ENCODE assay signal across 10 mouse cellular contexts in the genomic region with DNA sequence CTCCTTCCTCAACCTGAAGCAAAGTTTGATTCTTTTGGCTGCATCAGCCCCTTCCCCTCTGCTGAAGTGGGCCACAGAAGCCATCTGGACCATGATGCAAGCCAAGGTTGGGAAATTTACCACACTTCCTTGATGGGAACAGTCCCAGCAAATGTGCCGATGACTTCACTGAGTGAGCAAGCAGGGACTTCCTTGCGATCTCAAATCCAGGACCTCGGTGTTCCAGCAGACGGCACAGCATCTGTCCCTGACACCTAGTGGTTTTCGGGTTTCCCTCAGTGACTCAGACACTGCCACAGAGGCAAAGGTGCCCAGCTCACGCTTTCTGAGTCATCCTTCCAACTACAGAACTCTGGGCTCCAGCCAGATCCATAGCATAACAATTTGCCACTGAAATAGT. TPM values are rescaled to one million over a fixed set of nuclear protein-coding genes. Genes with fewer than 3 reads are reported as not detected.
DNase-seq lines count a peak whose midpoint lies in the region; ATAC-seq and TF ChIP-seq lines count a peak whose summit lies in the region.
"Had no signal": no experiment of that assay in that cellular context is flagged by ENCODE, and none has a peak within 500 bp of the region (broad histone marks: within the 10 kb centered on the region; RNA-seq: fewer than 3 reads in every experiment).

No protein-coding gene starts in this region.

- 61% methylated on average over 6 of the region's 6 CpGs for WGBS in heart, embryonic 11.5 days (ENCODE audit: insufficient replicate concordance)
- WGBS in kidney, embryonic 16.5 days = 86% methylated on average over 6 of the region's 6 CpGs
- WGBS in thymus, adult 2 months = 64% methylated on average over 6 of the region's 6 CpGs

- TF ChIP-seq CTCF in thymus, adult 2 months (IDR thresholded peaks at IDR 0.05; ENCODE audit: borderline replicate concordance, control insufficient read depth, extremely low read depth, insufficient read depth, low read length, poor library complexity) = no peak

- no peak for TF ChIP-seq POLR2A in thymus, adult 2 months (IDR thresholded peaks at IDR 0.05; ENCODE audit: control insufficient read depth, extremely low read depth, insufficient read depth, low read length, poor library complexity)

- no peak for ATAC-seq in heart, embryonic 11.5 days (replicated peaks; ENCODE audit: insufficient number of reproducible peaks, low FRiP score, low TSS enrichment)
- no peak for ATAC-seq in kidney, embryonic 16.5 days (ENCODE audit: low FRiP score, low TSS enrichment)

- H3K9me3 ChIP-seq in heart, embryonic 11.5 days (replicated peaks; ENCODE audit: control insufficient read depth, low read length) = no peaks in the 10 kb centered on the region
- no peaks in the 10 kb centered on the region for H3K9me3 ChIP-seq in megakaryocyte, embryonic 14.5 days
- no peaks in the 10 kb centered on the region for H3K9me3 ChIP-seq in kidney, embryonic 16.5 days (ENCODE audit: low read length)
- H3K9me3 ChIP-seq: midbrain, embryonic 12.5 days had no signal

- no peak overlapping the region for H3K4me3 ChIP-seq in heart, embryonic 11.5 days (ENCODE audit: low read depth, low read length)
- peak overlapping the region; percentile 38 for H3K4me3 ChIP-seq in megakaryocyte, embryonic 14.5 days (replicated peaks)
- H3K4me3 ChIP-seq in kidney, embryonic 16.5 days (ENCODE audit: low read length) = no peak overlapping the region
- no peak overlapping the region for H3K4me3 ChIP-seq in thymus, adult 2 months (ENCODE audit: control insufficient read depth, insufficient read depth, low read length)
- H3K4me3 ChIP-seq: midbrain, embryonic 12.5 days had no signal

- H3K27ac ChIP-seq in heart, embryonic 11.5 days (ENCODE audit: low read depth, low read length) = no peak overlapping the region
- no peak overlapping the region for H3K27ac ChIP-seq in kidney, embryonic 16.5 days (ENCODE audit: low read length)
- H3K27ac ChIP-seq in thymus, adult 2 months (ENCODE audit: control insufficient read depth, insufficient read depth, low read length) = no peak overlapping the region
- H3K27ac ChIP-seq: midbrain, embryonic 12.5 days had no signal

- no peaks in the 10 kb centered on the region for H3K27me3 ChIP-seq in heart, embryonic 11.5 days (ENCODE audit: control insufficient read depth, insufficient read depth, low read length)
- no peaks in the 10 kb centered on the region for H3K27me3 ChIP-seq in megakaryocyte, embryonic 14.5 days (replicated peaks)
- H3K27me3 ChIP-seq in kidney, embryonic 16.5 days (ENCODE audit: insufficient read depth, low read length) = no peaks in the 10 kb centered on the region
- no peaks in the 10 kb centered on the region for H3K27me3 ChIP-seq in thymus, adult 2 months (ENCODE audit: control insufficient read depth, insufficient read depth, low read length)

- H3K4me1 ChIP-seq in heart, embryonic 11.5 days (ENCODE audit: control insufficient read depth, insufficient read depth, low read length) = peaks cover 4% of the 10 kb centered on the region; the same call in 1 of the 2 replicates
- H3K4me1 ChIP-seq in megakaryocyte, embryonic 14.5 days = peaks cover 65% of the 10 kb centered on the region
- H3K4me1 ChIP-seq in kidney, embryonic 16.5 days (ENCODE audit: insufficient read depth, low read length) = 0 out of 2 replicates have a peak, but pooled peaks cover 4% of the 10 kb centered on the region
- H3K4me1 ChIP-seq in thymus, adult 2 months (replicated peaks; ENCODE audit: control insufficient read depth, insufficient read depth, low read length) = peaks cover 11% of the 10 kb centered on the region

- H3K9ac ChIP-seq in heart, embryonic 11.5 days (ENCODE audit: low read depth, low read length) = no peak overlapping the region
- no peak overlapping the region for H3K9ac ChIP-seq in kidney, embryonic 16.5 days (replicated peaks; ENCODE audit: low read length)
- H3K9ac ChIP-seq: midbrain, embryonic 12.5 days had no signal

- intact Hi-C loops in heart, postnatal 10 days (cut with DNase I) = no loop called here

- no peaks in the 10 kb centered on the region for H3K36me3 ChIP-seq in heart, embryonic 11.5 days (ENCODE audit: control insufficient read depth, insufficient read depth, low read length)
- peaks cover 47% of the 10 kb centered on the region for H3K36me3 ChIP-seq in megakaryocyte, embryonic 14.5 days (replicated peaks; ENCODE audit: low read length)
- no peaks in the 10 kb centered on the region for H3K36me3 ChIP-seq in kidney, embryonic 16.5 days (ENCODE audit: insufficient read depth, low read length)
- no peaks in the 10 kb centered on the region for H3K36me3 ChIP-seq in thymus, adult 2 months (ENCODE audit: control insufficient read depth, insufficient read depth, low read length)
- H3K36me3 ChIP-seq: midbrain, embryonic 12.5 days had no signal

- DNase-seq in heart, adult 18-20 months = peak; percentile 73 to 85
- peak; percentile 84 for DNase-seq in adrenal gland, adult 2 months
- peak; percentile 31 to 37 for DNase-seq in heart, postnatal 10 days
- DNase-seq in thymus, adult 2 months = no peak
- no peak for DNase-seq in liver
- DNase-seq: kidney, adult 2 months had no signal

- H3K4me2 ChIP-seq in heart, embryonic 11.5 days = no peak overlapping the region
- H3K4me2 ChIP-seq in kidney, embryonic 16.5 days (replicated peaks; ENCODE audit: low read depth, low read length) = no peak overlapping the region
- H3K4me2 ChIP-seq: midbrain, embryonic 12.5 days had no signal

RNA-seq across cellular contexts. Expression of gene Pfkfb3, which starts 23.8 kb away (rescaled TPM):
- 10 to 100 TPM; 11.3 to 23.2 TPM for total RNA-seq in heart, adult 18-20 months (2021)
- polyA plus RNA-seq in heart, embryonic 11.5 days (2014; fragmentation: Nextera tagmentation; extraction: Ambion mirVana) = 13.8 and 17.0 TPM in 2 replicates
- total RNA-seq in adrenal gland, adult 2 months (2021) = 100 to 1,000 TPM; 163 to 230 TPM
- polyA plus RNA-seq in adrenal gland, adult 2 months (2012; rRNA removed) = 26.0 and 50.3 TPM in 2 replicates
- 10 to 100 TPM in 1 of 2 experiments, 1 to 10 TPM in 1; 9.9 to 17.4 TPM for total RNA-seq in heart, postnatal 10 days (2021)
- 5.8 and 10.6 TPM in 2 replicates for polyA plus RNA-seq in megakaryocyte, embryonic 14.5 days (2012; ENCODE audit: insufficient read depth, low replicate concordance)
- polyA plus RNA-seq in kidney, embryonic 16.5 days (2015; fragmentation: Nextera tagmentation; extraction: Ambion mirVana) = 11.9 and 13.1 TPM in 2 replicates
- 46.1 and 47.2 TPM in 2 replicates for polyA plus RNA-seq in thymus, adult 2 months (2012; rRNA removed)

Comparison
In these comparisons a context has a peak if more than half of its experiments do, and no peak if none do; other contexts are left out.
1. DNase-seq: peak in heart, adult 18-20 months (2 of 2), adrenal gland, adult 2 months (single experiment) and heart, postnatal 10 days (2 of 2); none in thymus, adult 2 months (single experiment) and liver (single experiment).